Mouse (Mus musculus): ENCODE data around the gene Tm9sf1. TPM values are rescaled to one million over a fixed set of nuclear protein-coding genes. Genes with fewer than 3 reads are reported as not detected.

Tm9sf1 gene
- polyA plus RNA-seq, 1 experiment: 90.9 TPM

- H3K27ac ChIP-seq (ENCODE audit: insufficient read depth, low read length): no peak overlapping the region
- 0 out of 2 replicates have a peak overlapping the region, but pooled peaks have one; percentile 79 for H3K4me3 ChIP-seq (ENCODE audit: insufficient read depth, low read length)
- H3K4me1 ChIP-seq (ENCODE audit: control insufficient read depth, insufficient read depth, low read length): no peaks in the 10 kb centered on the region
- TF ChIP-seq POLR2A (IDR thresholded peaks at IDR 0.05; ENCODE audit: low read depth, low read length) (no peak), CTCF (IDR thresholded peaks at IDR 0.05; ENCODE audit: borderline replicate concordance, insufficient read depth, low read length) (no peak)
Observed at GRCm38 (mm10) chr14:55660636-55661035, 17.0 kb upstream of the Tm9sf1 start.

DNA sequence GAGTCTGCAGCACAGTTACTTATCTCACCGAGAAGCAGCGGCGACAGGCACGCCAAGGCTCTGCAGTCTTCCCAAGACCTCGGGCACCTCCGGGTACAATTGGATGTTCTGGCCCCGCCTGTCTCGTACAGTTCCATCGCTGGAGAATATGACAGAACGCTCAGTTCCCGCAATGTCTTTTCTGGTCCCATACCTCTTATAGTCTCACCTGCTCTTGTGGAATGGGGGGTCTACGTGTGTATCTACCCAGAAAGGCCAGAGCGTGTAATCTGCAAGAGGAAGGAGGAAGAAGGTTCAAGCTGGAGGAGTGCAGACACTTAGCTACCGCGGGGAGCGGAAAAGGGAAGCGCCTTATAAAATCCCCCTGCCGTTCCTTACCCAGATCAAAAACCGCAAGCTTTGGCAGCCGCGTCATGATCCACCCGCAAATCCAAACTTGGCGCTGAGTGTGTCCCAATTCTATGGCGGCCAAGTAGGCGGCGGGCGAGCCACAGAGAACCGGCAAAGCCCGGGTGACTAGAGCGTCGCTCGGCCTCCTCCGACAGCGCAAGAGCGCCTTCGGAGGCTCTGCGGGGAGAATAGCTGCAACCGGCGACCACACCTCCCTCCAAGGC, 16.5 kb upstream of the Tm9sf1 start, which contains the start of gene Mdp1:
Gene Mdp1 (minus strand): TSS at position 549 of the 614 bp plus-strand sequence.
- TF ChIP-seq POLR2A (IDR thresholded peaks at IDR 0.05; ENCODE audit: low read depth, low read length) (peak; percentile 81), CTCF (IDR thresholded peaks at IDR 0.05; ENCODE audit: borderline replicate concordance, insufficient read depth, low read length) (peak; percentile 27; the same call in 1 of the 2 replicates)
- no peaks in the 10 kb centered on the region for H3K4me1 ChIP-seq (ENCODE audit: control insufficient read depth, insufficient read depth, low read length)
- H3K27ac ChIP-seq (ENCODE audit: insufficient read depth, low read length): no peak within 1 kb of the TSS
- H3K4me3 ChIP-seq (ENCODE audit: insufficient read depth, low read length): peak within 1 kb of the TSS; percentile 79

DNA sequence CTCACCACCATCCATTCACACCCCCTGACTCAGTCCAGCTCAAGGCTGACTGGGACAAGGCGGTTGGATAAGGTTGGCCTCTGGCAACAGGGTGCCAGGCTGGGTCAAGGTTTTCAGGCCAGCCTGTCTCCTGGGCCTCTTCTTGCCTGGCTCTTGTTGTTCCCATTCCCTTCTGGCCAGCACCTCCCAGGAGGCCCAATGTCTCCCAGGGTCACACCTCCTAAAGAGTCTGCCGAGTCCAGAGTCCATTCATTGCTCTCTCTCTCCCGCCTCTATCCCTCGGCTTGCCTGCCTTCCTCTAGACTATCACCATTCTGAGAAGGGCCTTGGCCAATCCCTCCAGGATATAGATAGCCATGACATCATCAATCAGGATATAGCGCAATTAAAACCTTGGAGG, 14.4 kb upstream of the Tm9sf1 start:
- no peak overlapping the region for H3K27ac ChIP-seq (ENCODE audit: insufficient read depth, low read length)
- TF ChIP-seq POLR2A (IDR thresholded peaks at IDR 0.05; ENCODE audit: low read depth, low read length) (no peak), CTCF (IDR thresholded peaks at IDR 0.05; ENCODE audit: borderline replicate concordance, insufficient read depth, low read length) (no peak)

DNA sequence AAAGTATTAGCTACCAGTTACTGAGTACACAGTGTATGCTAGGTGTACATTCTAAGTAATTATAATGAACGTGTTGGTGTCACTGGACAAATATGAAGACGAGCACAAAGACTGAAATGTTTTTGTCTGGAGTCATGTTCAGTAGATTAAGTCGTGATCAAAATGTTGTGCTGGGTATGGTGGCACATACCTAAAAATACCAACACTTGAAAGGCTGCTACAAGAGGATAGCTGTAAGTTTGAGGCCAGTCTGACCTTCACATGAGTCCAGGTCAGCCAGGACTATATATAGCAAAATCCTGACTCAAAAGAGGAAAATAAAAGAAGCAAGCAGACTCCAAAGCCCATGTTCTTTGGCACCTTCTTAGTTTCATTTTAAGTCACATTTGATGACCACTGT, 13.3 kb upstream of the Tm9sf1 start:
- Histone ChIP-seq H3K4me3 (ENCODE audit: insufficient read depth, low read length) (no peak overlapping the region), H3K27ac (ENCODE audit: insufficient read depth, low read length) (no peak overlapping the region), H3K4me1 (ENCODE audit: control insufficient read depth, insufficient read depth, low read length) (no peaks in the 10 kb centered on the region)
- TF ChIP-seq CTCF (IDR thresholded peaks at IDR 0.05; ENCODE audit: borderline replicate concordance, insufficient read depth, low read length) (no peak), POLR2A (IDR thresholded peaks at IDR 0.05; ENCODE audit: low read depth, low read length) (no peak)

More for the DNA sequence above, 14.4 kb upstream of the Tm9sf1 start:
- Histone ChIP-seq H3K4me3 (ENCODE audit: insufficient read depth, low read length) (no peak overlapping the region), H3K4me1 (ENCODE audit: control insufficient read depth, insufficient read depth, low read length) (no peaks in the 10 kb centered on the region)

DNA sequence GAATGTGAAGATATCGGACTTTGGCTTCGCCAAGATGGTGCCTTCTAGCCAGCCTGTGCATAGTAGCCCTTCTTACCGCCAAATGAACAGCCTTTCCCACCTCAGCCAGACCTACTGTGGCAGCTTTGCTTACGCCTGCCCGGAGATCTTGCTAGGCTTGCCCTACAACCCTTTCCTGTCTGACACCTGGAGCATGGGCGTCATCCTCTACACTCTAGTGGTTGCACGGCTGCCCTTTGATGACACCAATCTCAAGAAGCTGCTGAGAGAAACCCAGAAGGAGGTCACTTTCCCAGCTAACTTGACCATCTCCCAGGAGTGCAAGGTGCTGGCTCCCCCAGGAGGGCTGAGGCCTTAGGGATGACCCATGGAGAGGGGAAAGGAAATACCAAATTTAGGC, 7.9 kb upstream of the Tm9sf1 start:
- Histone ChIP-seq H3K27ac (ENCODE audit: insufficient read depth, low read length) (no peak overlapping the region), H3K4me1 (ENCODE audit: control insufficient read depth, insufficient read depth, low read length) (no peaks in the 10 kb centered on the region), H3K4me3 (ENCODE audit: insufficient read depth, low read length) (no peak overlapping the region)
- TF ChIP-seq CTCF (IDR thresholded peaks at IDR 0.05; ENCODE audit: borderline replicate concordance, insufficient read depth, low read length): no peak
- no peak for TF ChIP-seq POLR2A (IDR thresholded peaks at IDR 0.05; ENCODE audit: low read depth, low read length)

GRCm38 (mm10) chr14:55649884-55650283, 6.3 kb upstream of the Tm9sf1 start, which contains the start of gene Tssk4:
TSS of gene Tssk4 (plus strand) at chr14:55650184.
- H3K4me3 ChIP-seq (ENCODE audit: insufficient read depth, low read length): no peak within 1 kb of the TSS
- no peak within 1 kb of the TSS for H3K27ac ChIP-seq (ENCODE audit: insufficient read depth, low read length)
- H3K4me1 ChIP-seq (ENCODE audit: control insufficient read depth, insufficient read depth, low read length): no peaks in the 10 kb centered on the region
- TF ChIP-seq CTCF (IDR thresholded peaks at IDR 0.05; ENCODE audit: borderline replicate concordance, insufficient read depth, low read length): no peak

- H3K4me1 ChIP-seq (ENCODE audit: control insufficient read depth, insufficient read depth, low read length): no peaks in the 10 kb centered on the region
- TF ChIP-seq CTCF (IDR thresholded peaks at IDR 0.05; ENCODE audit: borderline replicate concordance, insufficient read depth, low read length) (no peak), POLR2A (IDR thresholded peaks at IDR 0.05; ENCODE audit: low read depth, low read length) (no peak)
- peak overlapping the region; percentile 4; the same call in 1 of the 2 replicates for H3K27ac ChIP-seq (ENCODE audit: insufficient read depth, low read length)
- H3K4me3 ChIP-seq (ENCODE audit: insufficient read depth, low read length): peak overlapping the region; percentile 83
Observed at GRCm38 (mm10) chr14:55644261-55644888, 769 bp upstream of the Tm9sf1 start.

DNA sequence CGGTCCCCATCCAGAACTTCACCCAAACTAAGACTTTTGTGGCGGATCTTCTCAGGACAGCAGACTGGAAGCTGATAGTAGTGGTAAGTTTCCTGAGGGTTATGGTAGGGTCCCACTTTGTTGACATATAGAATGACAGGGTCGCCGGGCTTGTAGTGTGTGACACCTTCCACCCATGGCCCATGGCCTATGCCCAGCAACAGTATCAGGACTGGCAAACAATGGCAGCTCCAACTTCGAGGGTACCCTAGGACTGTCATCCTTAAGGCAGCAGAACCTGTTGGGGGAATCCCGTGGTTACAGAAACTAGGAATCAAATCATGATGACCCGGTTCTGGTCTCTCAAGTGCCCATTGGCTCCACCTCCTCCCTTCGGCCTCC, 937 bp downstream of the Tm9sf1 start:
- Histone ChIP-seq H3K27ac (ENCODE audit: insufficient read depth, low read length) (peak overlapping the region; percentile 92), H3K4me1 (ENCODE audit: control insufficient read depth, insufficient read depth, low read length) (no peaks in the 10 kb centered on the region), H3K4me3 (ENCODE audit: insufficient read depth, low read length) (peak overlapping the region; percentile 83)
- TF ChIP-seq CTCF (IDR thresholded peaks at IDR 0.05; ENCODE audit: borderline replicate concordance, insufficient read depth, low read length) (no peak), POLR2A (IDR thresholded peaks at IDR 0.05; ENCODE audit: low read depth, low read length) (no peak)

GRCm38 (mm10) chr14:55641291-55641690, 2.3 kb downstream of the Tm9sf1 start:
- Histone ChIP-seq H3K4me3 (ENCODE audit: insufficient read depth, low read length) (no peak overlapping the region), H3K27ac (ENCODE audit: insufficient read depth, low read length) (no peak overlapping the region), H3K4me1 (ENCODE audit: control insufficient read depth, insufficient read depth, low read length) (no peaks in the 10 kb centered on the region)
- no peak for TF ChIP-seq CTCF (IDR thresholded peaks at IDR 0.05; ENCODE audit: borderline replicate concordance, insufficient read depth, low read length)
- no peak for TF ChIP-seq POLR2A (IDR thresholded peaks at IDR 0.05; ENCODE audit: low read depth, low read length)

DNA sequence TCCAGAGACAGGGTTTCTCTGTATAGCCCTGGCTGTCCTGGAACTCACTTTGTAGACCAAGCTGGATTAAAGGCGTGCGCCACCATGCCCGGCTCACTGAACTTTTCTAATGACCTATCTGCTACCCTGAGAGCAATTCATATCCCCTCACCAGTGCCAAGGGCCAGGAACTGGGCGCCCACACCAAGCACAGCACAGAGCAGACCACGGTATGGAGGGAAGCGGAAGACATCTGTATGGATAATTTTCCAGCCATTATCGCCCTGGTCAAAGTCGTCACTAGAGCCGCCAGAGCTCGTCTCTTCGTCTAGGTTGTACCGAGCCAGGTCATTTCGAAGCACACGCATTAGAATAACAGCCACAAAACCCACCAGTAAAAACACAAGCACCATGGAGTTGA, 2.8 kb downstream of the Tm9sf1 start:
- Histone ChIP-seq H3K4me3 (ENCODE audit: insufficient read depth, low read length) (no peak overlapping the region), H3K4me1 (ENCODE audit: control insufficient read depth, insufficient read depth, low read length) (no peaks in the 10 kb centered on the region), H3K27ac (ENCODE audit: insufficient read depth, low read length) (no peak overlapping the region)
- TF ChIP-seq CTCF (IDR thresholded peaks at IDR 0.05; ENCODE audit: borderline replicate concordance, insufficient read depth, low read length): no peak

All from embryonic fibroblast, embryonic 13.5 days (primary cell).